Mouse (Mus musculus): ENCODE measurements around the gene Nt5c2.
A peak's percentile ranks its signal among the peaks of the same experiment; 100 is the strongest.

The Nt5c2 gene

GRCm38 (mm10) chr19:46966330-46966729 is 48.6 kb downstream of the Nt5c2 start:
- no peak for DNase-seq (ENCODE audit: low spot score)

GRCm38 (mm10) chr19:46965496-46965895 is 49.5 kb downstream of the Nt5c2 start:
- no peak for DNase-seq (ENCODE audit: low spot score)

- no peak for DNase-seq (ENCODE audit: low spot score)
These were observed 50.6 kb downstream of the Nt5c2 start for GRCm38 (mm10) chr19:46964353-46964752.

- no peak for DNase-seq (ENCODE audit: low spot score)
These were observed 51.5 kb downstream of the Nt5c2 start for GRCm38 (mm10) chr19:46963440-46963839.

GRCm38 (mm10) chr19:46962841-46963240 is 52.1 kb downstream of the Nt5c2 start:
- DNase-seq (ENCODE audit: low spot score): no peak

- DNase-seq (ENCODE audit: low spot score): peak; percentile 82
These were observed 52.7 kb downstream of the Nt5c2 start for GRCm38 (mm10) chr19:46962171-46962772.

- DNase-seq (ENCODE audit: low spot score): peak; percentile 74
These were observed 53.3 kb downstream of the Nt5c2 start for GRCm38 (mm10) chr19:46961652-46962051.

GRCm38 (mm10) chr19:46961047-46961651 is 53.8 kb downstream of the Nt5c2 start:
- DNase-seq (ENCODE audit: low spot score): no peak

GRCm38 (mm10) chr19:46960101-46961046 is 54.6 kb downstream of the Nt5c2 start:
- no peak for DNase-seq (ENCODE audit: low spot score)

GRCm38 (mm10) chr19:46959536-46959935 is 55.4 kb downstream of the Nt5c2 start:
- DNase-seq (ENCODE audit: low spot score): no peak

- no peak for DNase-seq (ENCODE audit: low spot score)
These were observed 56.4 kb downstream of the Nt5c2 start for GRCm38 (mm10) chr19:46958566-46958965.

- no peak for DNase-seq (ENCODE audit: low spot score)
These were observed 57.0 kb downstream of the Nt5c2 start for GRCm38 (mm10) chr19:46957971-46958370.

GRCm38 (mm10) chr19:46957001-46957400 is 58.0 kb downstream of the Nt5c2 start:
- no peak for DNase-seq (ENCODE audit: low spot score)

GRCm38 (mm10) chr19:46956410-46956809 is 58.5 kb downstream of the Nt5c2 start:
- DNase-seq (ENCODE audit: low spot score): no peak

GRCm38 (mm10) chr19:46955630-46956029 is 59.3 kb downstream of the Nt5c2 start:
- no peak for DNase-seq (ENCODE audit: low spot score)

- no peak for DNase-seq (ENCODE audit: low spot score)
These were observed 61.4 kb downstream of the Nt5c2 start for GRCm38 (mm10) chr19:46953536-46953935.

GRCm38 (mm10) chr19:46952986-46953385 is 62.0 kb downstream of the Nt5c2 start:
- DNase-seq (ENCODE audit: low spot score): no peak

- DNase-seq (ENCODE audit: low spot score): no peak
These were observed 70.6 kb downstream of the Nt5c2 start for GRCm38 (mm10) chr19:46944341-46944740.

- DNase-seq (ENCODE audit: low spot score): no peak
These were observed 77.8 kb downstream of the Nt5c2 start for GRCm38 (mm10) chr19:46937173-46937572.

GRCm38 (mm10) chr19:46934025-46934424 is 80.9 kb downstream of the Nt5c2 start:
- DNase-seq (ENCODE audit: low spot score): no peak

- no peak for DNase-seq (ENCODE audit: low spot score)
These were observed 82.3 kb downstream of the Nt5c2 start for GRCm38 (mm10) chr19:46932608-46933007.

GRCm38 (mm10) chr19:46930026-46930425 is 84.9 kb downstream of the Nt5c2 start:
- no peak for DNase-seq (ENCODE audit: low spot score)

GRCm38 (mm10) chr19:46929044-46929587 is 85.8 kb downstream of the Nt5c2 start:
- DNase-seq (ENCODE audit: low spot score): no peak
